Mouse (Mus musculus): ENCODE data around the gene Mxd4. TPM values are rescaled to one million over a fixed set of nuclear protein-coding genes. Genes with fewer than 3 reads are reported as not detected.
A peak's percentile ranks its signal among the peaks of the same experiment; 100 is the strongest.

Gene Mxd4
- polyA plus RNA-seq, 1 experiment: 51.1 TPM

DNA sequence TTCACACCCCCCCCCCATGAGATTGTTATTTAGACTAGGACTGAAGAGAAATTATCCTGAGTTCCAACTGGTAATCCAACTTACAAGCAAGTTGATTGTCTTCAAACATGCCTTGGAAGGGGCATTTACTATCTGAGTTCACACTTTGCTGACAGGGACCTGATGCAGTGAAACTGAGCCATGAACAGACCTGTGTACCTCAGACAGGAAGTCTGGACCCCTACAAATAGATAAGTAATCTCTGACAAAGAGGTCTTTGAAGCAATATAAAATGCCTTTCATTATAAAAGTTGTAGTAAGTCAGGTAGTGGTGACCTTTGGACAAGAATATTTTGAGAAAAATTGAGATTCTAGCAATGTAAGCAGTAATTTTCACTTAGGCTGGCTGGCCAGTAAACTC, 39.0 kb downstream of the Mxd4 start:
- no peak overlapping the region for H3K4me3 ChIP-seq (replicated peaks; ENCODE audit: control insufficient read depth, low read depth, low read length)
- no peak for TF ChIP-seq CTCF (IDR thresholded peaks at IDR 0.05; ENCODE audit: control insufficient read depth, insufficient read depth, low read length)
- H3K4me1 ChIP-seq (ENCODE audit: control insufficient read depth, insufficient read depth, low read length): no peaks in the 10 kb centered on the region
- H3K27ac ChIP-seq (ENCODE audit: control insufficient read depth, insufficient read depth, low read depth, low read length, poor library complexity): no peak overlapping the region

GRCm38 (mm10) chr5:34147554-34147953, 40.0 kb downstream of the Mxd4 start:
- H3K4me3 ChIP-seq (replicated peaks; ENCODE audit: control insufficient read depth, low read depth, low read length): no peak overlapping the region
- no peak for TF ChIP-seq POLR2A (IDR thresholded peaks at IDR 0.05; ENCODE audit: borderline replicate concordance, control insufficient read depth, low read depth, low read length)
- no peak for TF ChIP-seq CTCF (IDR thresholded peaks at IDR 0.05; ENCODE audit: control insufficient read depth, insufficient read depth, low read length)
- H3K4me1 ChIP-seq (ENCODE audit: control insufficient read depth, insufficient read depth, low read length): no peaks in the 10 kb centered on the region
- WGBS: 83% methylated on average over 3 of the region's 3 CpGs
- H3K27ac ChIP-seq (ENCODE audit: control insufficient read depth, insufficient read depth, low read depth, low read length, poor library complexity): no peak overlapping the region

DNA sequence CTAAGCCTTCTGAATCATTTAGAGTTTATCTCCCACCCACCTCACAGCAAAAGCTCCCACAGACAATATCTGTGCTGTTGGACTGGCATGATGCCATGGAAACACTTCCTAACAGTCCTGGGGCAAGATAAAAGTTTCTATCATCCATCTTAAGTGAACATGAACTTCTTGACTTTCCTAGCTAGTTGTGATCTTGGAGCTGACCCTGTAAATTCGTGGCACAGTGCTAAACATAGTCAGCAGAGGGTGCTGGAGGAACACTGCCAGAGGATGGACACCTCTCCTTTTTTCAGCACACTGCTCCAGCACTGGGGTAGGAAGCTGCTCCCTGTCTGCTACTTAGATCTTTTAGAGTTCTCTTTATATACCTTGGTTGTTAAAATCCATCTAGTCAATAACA, 47.8 kb downstream of the Mxd4 start:
- 0% methylated on average over 1 of the region's 1 CpGs for WGBS
- no peak overlapping the region for H3K4me3 ChIP-seq (replicated peaks; ENCODE audit: control insufficient read depth, low read depth, low read length)

GRCm38 (mm10) chr5:34132731-34133130, 54.8 kb downstream of the Mxd4 start:
- no peak overlapping the region for H3K27ac ChIP-seq (ENCODE audit: control insufficient read depth, insufficient read depth, low read depth, low read length, poor library complexity)
- TF ChIP-seq POLR2A (IDR thresholded peaks at IDR 0.05; ENCODE audit: borderline replicate concordance, control insufficient read depth, low read depth, low read length): no peak
- TF ChIP-seq CTCF (IDR thresholded peaks at IDR 0.05; ENCODE audit: control insufficient read depth, insufficient read depth, low read length): no peak
- no peaks in the 10 kb centered on the region for H3K4me1 ChIP-seq (ENCODE audit: control insufficient read depth, insufficient read depth, low read length)
- H3K4me3 ChIP-seq (replicated peaks; ENCODE audit: control insufficient read depth, low read depth, low read length): no peak overlapping the region
- WGBS: 68% methylated on average over 2 of the region's 2 CpGs

More for the DNA sequence above, 47.8 kb downstream of the Mxd4 start:
- Histone ChIP-seq H3K27ac (ENCODE audit: control insufficient read depth, insufficient read depth, low read depth, low read length, poor library complexity) (no peak overlapping the region), H3K4me1 (ENCODE audit: control insufficient read depth, insufficient read depth, low read length) (no peaks in the 10 kb centered on the region)
- TF ChIP-seq POLR2A (IDR thresholded peaks at IDR 0.05; ENCODE audit: borderline replicate concordance, control insufficient read depth, low read depth, low read length) (no peak), CTCF (IDR thresholded peaks at IDR 0.05; ENCODE audit: control insufficient read depth, insufficient read depth, low read length) (peak; percentile 56)

- H3K4me3 ChIP-seq (replicated peaks; ENCODE audit: control insufficient read depth, low read depth, low read length): no peak overlapping the region
- no peak for TF ChIP-seq CTCF (IDR thresholded peaks at IDR 0.05; ENCODE audit: control insufficient read depth, insufficient read depth, low read length)
- no peak for TF ChIP-seq POLR2A (IDR thresholded peaks at IDR 0.05; ENCODE audit: borderline replicate concordance, control insufficient read depth, low read depth, low read length)
- no peaks in the 10 kb centered on the region for H3K4me1 ChIP-seq (ENCODE audit: control insufficient read depth, insufficient read depth, low read length)
- H3K27ac ChIP-seq (ENCODE audit: control insufficient read depth, insufficient read depth, low read depth, low read length, poor library complexity): no peak overlapping the region
- WGBS: 71% methylated on average over 1 of the region's 1 CpGs
Observed at GRCm38 (mm10) chr5:34124131-34124530, 63.4 kb downstream of the Mxd4 start.

Other genes with a start within 250 kb of the Mxd4 start
- gene Gm1673, start 204.3 kb downstream of the Mxd4 start, polyA plus RNA-seq (2011; ENCODE audit: insufficient read depth, insufficient read length, low replicate concordance, missing spikeins): 9.1 TPM in 1 of 2 replicates, not detected in the other
- 1.7 and 4.0 TPM in 2 replicates for gene Nat8l, start 191.7 kb downstream of the Mxd4 start, polyA plus RNA-seq (2011; ENCODE audit: insufficient read depth, insufficient read length, low replicate concordance, missing spikeins)
- gene Poln, start 18.3 kb downstream of the Mxd4 start, polyA plus RNA-seq (2011; ENCODE audit: insufficient read depth, insufficient read length, low replicate concordance, missing spikeins): 4.3 and 6.2 TPM in 2 replicates
- 18.4 and 37.5 TPM in 2 replicates for gene Haus3, start 18.2 kb downstream of the Mxd4 start, polyA plus RNA-seq (2011; ENCODE audit: insufficient read depth, insufficient read length, low replicate concordance, missing spikeins)
- gene Zfyve28, start 100.7 kb upstream of the Mxd4 start, polyA plus RNA-seq (2011; ENCODE audit: insufficient read depth, insufficient read length, low replicate concordance, missing spikeins): 1.0 and 3.0 TPM in 2 replicates
- gene Cfap99, start 100.9 kb upstream of the Mxd4 start, polyA plus RNA-seq (2011; ENCODE audit: insufficient read depth, insufficient read length, low replicate concordance, missing spikeins): not detected in 2 replicates
- gene Rnf4, start 148.6 kb upstream of the Mxd4 start, polyA plus RNA-seq (2011; ENCODE audit: insufficient read depth, insufficient read length, low replicate concordance, missing spikeins): 29.9 and 55.2 TPM in 2 replicates
- gene Fam193a, start 182.2 kb upstream of the Mxd4 start, polyA plus RNA-seq (2011; ENCODE audit: insufficient read depth, insufficient read length, low replicate concordance, missing spikeins): 13.0 and 23.9 TPM in 2 replicates

Data from bone marrow, adult 2 months (tissue).